Mouse (Mus musculus) intestine, postnatal 0 days (tissue): ENCODE data around the gene Polr2c. TPM values are rescaled to one million over a fixed set of nuclear protein-coding genes. Genes with fewer than 3 reads are reported as not detected.

Experiments
- ATAC-seq: fragments of 200-750 bp; cut with Nextera tagmentation; 2 replicates; pipeline ENCODE4 v1.8.0; 2017; ENCODE audit warnings: mild to moderate bottlenecking, moderate TSS enrichment, moderate library complexity
- H3K27ac ChIP-seq: fragments of 300-500 bp; sonication (generic); 2 replicates; pipeline ENCODE4 v1.5.1; 2014; ENCODE audit warnings: mild to moderate bottlenecking, low read depth, low read length, moderate library complexity
- H3K27me3 ChIP-seq: fragments of 300-500 bp; sonication (generic); replicated peaks from 2 replicates; pipeline ENCODE4 v1.6.1; 2014; ENCODE audit warnings: low read length, mixed read lengths; ENCODE audit not compliant: control insufficient read depth, insufficient read depth
- H3K36me3 ChIP-seq: fragments of 300-500 bp; sonication (generic); 2 replicates; pipeline ENCODE4 v1.6.1; 2014; ENCODE audit warnings: mild to moderate bottlenecking, moderate library complexity; ENCODE audit not compliant: control insufficient read depth, insufficient read depth
- H3K4me1 ChIP-seq: fragments of 300-500 bp; sonication (generic); replicated peaks from 2 replicates; pipeline ENCODE4 v1.6.1; 2014; ENCODE audit warnings: antibody characterized with exemption, low read length, mixed read lengths; ENCODE audit not compliant: control insufficient read depth, insufficient read depth
- H3K4me2 ChIP-seq: fragments of 300-500 bp; sonication (generic); replicated peaks from 2 replicates; pipeline ENCODE4 v1.6.1; 2014; ENCODE audit warnings: low read depth, mild to moderate bottlenecking, moderate library complexity
- H3K4me3 ChIP-seq: fragments of 300-500 bp; sonication (generic); 2 replicates; pipeline ENCODE4 v1.5.1; 2014; ENCODE audit warnings: low read depth, low read length
- H3K9ac ChIP-seq: fragments of 300-500 bp; sonication (generic); 2 replicates; pipeline ENCODE4 v1.6.1; 2014; ENCODE audit warnings: mild to moderate bottlenecking, low read depth, low read length
- H3K9me3 ChIP-seq: fragments of 300-500 bp; sonication (generic); 2 replicates; pipeline ENCODE4 v1.6.1; 2016; ENCODE audit warnings: mixed run types; ENCODE audit not compliant: control insufficient read depth
- CTCF ChIP-seq: sonication (generic); IDR thresholded peaks from 2 replicates; pipeline ENCODE4 v1.5.1; 2016; ENCODE audit warnings: low read depth, mild to moderate bottlenecking, control low read depth, antibody characterized with exemption, moderate library complexity
- WGBS: fragments of 180-500 bp; shearing (Covaris S2); extraction: QIAGEN DNeasy Blood & Tissue Kit; methylation state at CpG from one replicate; pipeline ENCODE4 v1.1.7; 2014; 5-methylcytosine and 5-hydroxymethylcytosine counted together
- polyA plus RNA-seq: library from polyadenylated mRNA; unstranded; fragments of >200 nt; fragmentation: Nextera tagmentation; extraction: Ambion mirVana; gene quantifications from 2 replicates; pipeline ENCODE4 v1.2.1, GENCODE M21; 2015

The Polr2c gene
- polyA plus RNA-seq, 1 experiment from 2014 or later = 70.4 TPM

DNA sequence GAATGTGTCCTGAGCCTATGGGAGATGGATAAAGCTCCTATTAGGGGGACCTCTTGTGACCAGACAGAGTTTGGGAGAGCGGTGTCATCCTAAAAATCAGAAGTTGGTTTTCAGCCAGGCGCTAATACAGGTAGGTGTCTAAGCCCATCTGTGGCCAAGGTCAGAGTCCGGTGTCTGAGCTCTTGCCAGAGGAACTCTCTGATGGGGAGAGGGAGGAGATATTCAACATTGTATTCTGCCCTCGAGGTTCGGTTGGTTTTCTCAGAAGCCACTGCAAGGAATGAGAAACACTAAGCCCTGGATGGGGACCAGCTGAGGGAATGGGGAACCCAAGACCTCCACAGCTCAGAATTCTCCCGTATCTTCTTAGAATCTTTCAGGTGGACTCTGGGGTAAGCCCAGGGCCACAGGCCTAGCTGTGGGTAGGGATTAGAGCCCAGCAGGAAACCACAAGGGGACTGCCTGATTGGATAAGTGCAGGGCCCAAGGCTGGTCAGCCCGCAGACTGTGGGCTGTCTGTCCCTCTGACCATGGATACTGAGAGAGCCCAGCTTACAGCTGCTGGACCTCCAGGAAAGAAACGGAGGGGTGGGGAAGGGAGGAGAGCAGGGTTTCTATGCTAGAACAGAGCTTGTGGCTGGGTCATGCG is 59.2 kb downstream of the Polr2c start:
- peaks cover 6% of the 10 kb centered on the region; the same call in 1 of the 2 replicates for H3K36me3 ChIP-seq
- peaks cover 4% of the 10 kb centered on the region; the same call in 1 of the 2 replicates for H3K27me3 ChIP-seq
- TF ChIP-seq CTCF = no peak
- peak overlapping the region; percentile 76 for H3K4me3 ChIP-seq
- H3K27ac ChIP-seq = no peak overlapping the region
- H3K9ac ChIP-seq = peak overlapping the region; percentile 3; the same call in 1 of the 2 replicates
- WGBS = 60% methylated on average over 9 of the region's 9 CpGs
- no peaks in the 10 kb centered on the region for H3K9me3 ChIP-seq
- H3K4me1 ChIP-seq = peaks cover 5% of the 10 kb centered on the region; the same call in 1 of the 2 replicates
- H3K4me2 ChIP-seq = peak overlapping the region; percentile 88
- ATAC-seq = no peak

DNA sequence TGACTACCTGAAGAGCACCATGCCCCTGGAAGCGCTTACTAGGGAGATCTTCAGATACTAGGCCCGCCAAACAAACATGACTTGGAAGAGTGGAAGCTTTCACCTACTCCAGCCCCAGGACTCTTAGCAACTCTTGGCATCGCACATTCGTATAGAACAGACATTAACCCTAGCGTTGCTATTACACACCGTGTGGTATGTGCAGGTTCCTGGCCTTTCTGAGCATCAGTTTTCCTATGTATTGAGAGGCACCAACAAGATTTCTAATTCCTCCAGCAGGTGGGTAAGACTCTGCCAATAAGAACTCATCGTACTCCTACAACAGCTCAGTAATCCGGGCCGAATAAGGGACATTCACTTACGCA is 59.7 kb downstream of the Polr2c start:
- Histone ChIP-seq H3K36me3 (peaks cover 4% of the 10 kb centered on the region; the same call in 1 of the 2 replicates), H3K27me3 (peaks cover 4% of the 10 kb centered on the region; the same call in 1 of the 2 replicates), H3K4me1 (peaks cover 5% of the 10 kb centered on the region; the same call in 1 of the 2 replicates), H3K27ac (no peak overlapping the region), H3K4me2 (peak overlapping the region; percentile 88), H3K9me3 (no peaks in the 10 kb centered on the region), H3K4me3 (peak overlapping the region; percentile 76), H3K9ac (peak overlapping the region; percentile 63; the same call in 1 of the 2 replicates)
- no peak for ATAC-seq
- WGBS = 18% methylated on average over 10 of the region's 10 CpGs
- no peak for TF ChIP-seq CTCF

DNA sequence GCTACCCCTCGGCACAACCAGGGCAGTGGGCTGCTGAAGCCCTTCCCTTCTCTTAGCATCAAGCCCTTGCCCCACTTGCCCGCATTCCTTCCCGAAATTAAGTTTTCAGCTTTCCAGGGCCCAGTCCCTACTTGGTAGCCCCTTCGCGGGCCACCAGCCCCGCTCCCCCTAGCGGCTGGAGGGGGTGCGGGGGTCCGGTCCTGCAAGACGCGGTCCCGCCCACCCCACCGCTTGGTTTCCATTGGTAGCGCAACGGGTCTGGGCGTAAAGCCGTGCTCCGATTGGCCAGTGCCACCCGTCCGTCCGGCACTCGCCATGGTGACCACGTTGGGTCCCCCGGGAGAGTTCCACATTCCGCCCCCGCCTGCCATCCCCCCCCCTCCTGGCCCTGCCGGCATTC is 60.1 kb downstream of the Polr2c start:
- H3K4me2 ChIP-seq = peak overlapping the region; percentile 88
- TF ChIP-seq CTCF = peak; percentile 82
- under 1% methylated on average over 26 of the region's 27 CpGs for WGBS
- peaks cover 5% of the 10 kb centered on the region; the same call in 1 of the 2 replicates for H3K4me1 ChIP-seq
- peaks cover 4% of the 10 kb centered on the region; the same call in 1 of the 2 replicates for H3K36me3 ChIP-seq
- H3K9ac ChIP-seq = peak overlapping the region; percentile 63
- H3K27ac ChIP-seq = peak overlapping the region; percentile 71
- peaks cover 4% of the 10 kb centered on the region; the same call in 1 of the 2 replicates for H3K27me3 ChIP-seq
- ATAC-seq = peak; percentile 76
- no peaks in the 10 kb centered on the region for H3K9me3 ChIP-seq
- H3K4me3 ChIP-seq = peak overlapping the region; percentile 76

GRCm38 (mm10) chr8:94917851-94918495 is 60.7 kb downstream of the Polr2c start, which contains the start of gene Ccdc102a:
TSS of gene Ccdc102a (minus strand) at chr8:94918098.
- TF ChIP-seq CTCF = no peak
- Histone ChIP-seq H3K36me3 (peaks cover 4% of the 10 kb centered on the region; the same call in 1 of the 2 replicates), H3K4me1 (peaks cover 5% of the 10 kb centered on the region; the same call in 1 of the 2 replicates), H3K27ac (peak within 1 kb of the TSS; percentile 71), H3K4me3 (peak within 1 kb of the TSS; percentile 76), H3K4me2 (peak within 1 kb of the TSS; percentile 88), H3K27me3 (peaks cover 4% of the 10 kb centered on the region; the same call in 1 of the 2 replicates), H3K9ac (peak within 1 kb of the TSS; percentile 63), H3K9me3 (no peaks in the 10 kb centered on the region)
- WGBS = 5% methylated on average over 48 of the region's 51 CpGs
- peak; percentile 34 for ATAC-seq

DNA sequence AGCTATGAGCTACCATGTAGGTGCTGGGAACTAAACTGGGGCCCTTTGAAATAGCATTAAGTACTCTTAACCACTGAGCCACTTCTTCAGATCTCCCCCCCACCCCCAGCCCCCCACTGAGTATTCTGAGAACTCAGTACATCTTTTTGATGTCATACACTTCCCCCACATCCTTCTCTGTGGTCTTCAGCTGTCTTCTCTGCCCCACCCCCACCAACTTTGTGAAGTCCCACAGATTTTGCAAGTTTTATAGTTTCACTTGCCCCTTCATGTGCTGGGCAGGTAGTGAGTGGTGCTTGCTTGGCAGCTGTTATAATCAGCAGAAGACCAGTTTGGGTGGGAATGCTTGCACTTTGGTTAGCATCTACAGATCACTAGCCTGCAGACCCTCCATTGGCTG is 62.0 kb downstream of the Polr2c start:
- Histone ChIP-seq H3K9ac (no peak overlapping the region), H3K4me2 (no peak overlapping the region), H3K4me1 (peaks cover 5% of the 10 kb centered on the region; the same call in 1 of the 2 replicates), H3K36me3 (no peaks in the 10 kb centered on the region), H3K9me3 (no peaks in the 10 kb centered on the region), H3K27ac (no peak overlapping the region), H3K27me3 (0 out of 2 replicates have a peak, but pooled peaks cover 4% of the 10 kb centered on the region), H3K4me3 (no peak overlapping the region)
- ATAC-seq = no peak
- TF ChIP-seq CTCF = no peak

- no peak overlapping the region for H3K9ac ChIP-seq
- H3K4me1 ChIP-seq = no peaks in the 10 kb centered on the region
- no peak for ATAC-seq
- 57% methylated on average over 6 of the region's 6 CpGs for WGBS
- H3K4me2 ChIP-seq = no peak overlapping the region
- no peak overlapping the region for H3K27ac ChIP-seq
- 0 out of 2 replicates have a peak, but pooled peaks cover 3% of the 10 kb centered on the region for H3K27me3 ChIP-seq
- H3K36me3 ChIP-seq = no peaks in the 10 kb centered on the region
- no peak overlapping the region for H3K4me3 ChIP-seq
- H3K9me3 ChIP-seq = no peaks in the 10 kb centered on the region
- no peak for TF ChIP-seq CTCF
Measured at GRCm38 (mm10) chr8:94922176-94922575, 64.9 kb downstream of the Polr2c start.
